Mouse (Mus musculus) cerebellum, adult 9-10 months (tissue): Measurements from ENCODE around the gene Fgf12.

ENCODE experiments used
- DNase-seq: peaks from one replicate; pipeline ENCODE4 v3.0.0; 2022

Gene Fgf12

DNA sequence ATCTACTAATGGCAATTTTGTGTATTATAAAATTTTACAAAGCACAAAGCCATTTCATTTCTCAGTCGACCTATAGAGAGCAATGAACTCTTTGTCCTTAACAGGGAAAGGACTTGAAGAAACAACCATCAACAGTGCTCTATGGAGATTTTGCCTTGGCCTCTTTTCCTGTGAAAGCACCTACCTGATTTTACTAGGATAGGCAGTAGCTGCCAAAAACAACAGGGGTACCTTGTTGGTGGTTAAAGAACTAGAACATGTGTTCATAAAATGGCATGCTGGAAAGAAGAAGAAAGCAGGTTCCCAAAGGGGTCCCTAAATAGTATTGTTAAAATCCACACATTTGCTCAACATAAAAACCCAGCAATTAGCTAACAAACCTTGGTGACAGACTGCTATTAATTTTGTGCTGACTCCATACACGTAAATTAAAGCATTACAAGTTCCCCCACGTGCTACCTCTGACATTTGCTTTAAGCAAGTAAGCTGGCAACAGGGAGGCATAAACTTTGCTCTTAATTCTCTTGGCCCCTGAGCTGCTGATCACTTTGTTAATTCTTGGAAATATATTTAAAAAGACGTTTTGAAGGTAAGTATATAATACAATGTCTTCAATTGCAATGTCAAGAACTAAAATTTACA is 463.1 kb downstream of the Fgf12 start:
- DNase-seq: no peak

DNA sequence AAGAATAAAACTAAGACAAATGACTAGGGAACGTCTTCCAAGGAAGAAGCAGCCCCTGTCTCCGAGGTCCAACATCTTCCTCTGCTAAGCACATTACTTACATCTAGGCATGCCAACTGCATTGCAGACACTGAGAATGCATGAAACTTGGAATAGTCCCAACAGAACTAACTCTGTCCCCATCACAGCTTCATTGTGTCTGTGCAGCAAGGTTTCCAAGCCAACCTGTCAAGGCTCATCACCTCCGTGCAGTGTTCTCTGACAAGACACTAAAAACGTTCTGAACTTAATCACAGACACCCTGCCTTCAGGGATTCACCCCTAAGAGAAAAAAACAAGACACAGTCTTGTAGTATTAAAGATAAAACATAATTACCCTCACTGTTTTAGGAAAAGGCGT is 495.0 kb downstream of the Fgf12 start:
- DNase-seq: no peak

DNA sequence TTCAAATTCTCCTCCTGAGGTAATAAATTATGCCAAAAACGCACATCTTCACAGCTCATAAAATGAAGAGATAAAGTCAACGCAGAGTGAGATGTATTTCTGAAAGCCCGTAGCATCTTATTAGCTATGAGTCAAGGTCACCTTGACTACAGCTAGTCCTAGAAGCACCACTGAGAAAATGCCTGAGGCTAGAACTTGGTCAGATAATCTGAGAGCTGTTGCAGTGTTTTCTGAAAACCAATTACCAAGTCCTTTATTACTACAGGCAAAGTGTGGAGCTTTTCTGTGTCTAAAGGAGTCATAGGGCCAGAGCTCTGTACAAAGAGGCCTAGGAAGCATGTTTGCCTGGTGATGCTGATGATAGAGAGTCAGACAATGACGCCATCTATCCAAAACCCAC is 498.6 kb downstream of the Fgf12 start:
- DNase-seq: no peak

DNA sequence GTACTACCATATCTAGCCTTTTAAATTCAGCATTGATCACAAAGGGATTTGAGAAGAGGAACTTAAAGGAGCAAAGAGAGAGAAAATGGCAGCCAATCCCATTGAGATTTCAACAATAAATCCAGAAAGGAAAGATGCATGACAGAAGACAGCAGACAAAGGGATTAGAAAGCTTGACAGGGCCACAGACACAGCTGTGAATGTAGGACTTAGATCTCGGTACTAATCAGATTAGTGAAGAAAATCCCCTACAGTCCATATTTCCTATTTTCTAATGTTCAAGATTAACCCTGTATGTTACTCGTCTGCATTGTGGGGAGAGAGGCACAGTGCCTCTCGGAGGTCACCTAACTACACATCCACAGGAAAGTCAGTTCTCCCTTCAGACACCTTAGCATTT is 500.9 kb downstream of the Fgf12 start:
- no peak for DNase-seq

DNA sequence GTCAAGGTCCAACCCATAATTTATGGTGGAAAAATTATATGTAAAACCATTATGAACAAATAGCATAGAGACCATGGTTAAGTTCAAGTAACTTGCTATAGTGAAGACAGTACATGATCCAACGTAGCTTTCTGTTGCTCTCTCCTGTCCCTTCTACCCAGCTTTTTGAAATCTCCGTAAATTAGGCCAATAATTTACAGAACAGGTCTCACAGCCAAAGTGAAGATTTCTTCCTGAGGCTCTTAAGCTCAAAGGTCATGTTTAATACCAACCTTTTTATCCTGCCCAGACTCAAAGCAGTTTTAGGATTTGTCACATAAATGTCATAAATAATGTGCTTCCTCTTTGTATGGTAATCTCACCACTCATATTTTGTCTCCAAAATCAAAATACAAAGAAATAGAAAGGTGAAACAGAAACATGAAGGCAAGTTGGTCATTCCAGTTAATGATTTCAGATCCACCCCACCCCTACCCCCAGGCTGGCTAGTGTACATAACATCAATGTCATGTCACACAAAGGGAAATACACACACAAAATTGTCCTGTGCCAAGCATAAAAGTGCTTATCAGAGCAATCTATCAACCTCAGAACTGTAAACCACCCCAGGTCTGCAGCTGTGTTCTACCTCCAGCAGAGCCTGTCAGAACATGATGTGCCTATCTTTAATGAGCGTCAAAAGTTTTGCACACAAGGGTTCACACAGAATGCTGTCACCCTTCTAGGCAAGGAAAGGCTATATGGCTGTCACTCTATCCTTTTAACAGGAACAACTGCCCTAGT is 509.8 kb downstream of the Fgf12 start:
- no peak for DNase-seq

DNA sequence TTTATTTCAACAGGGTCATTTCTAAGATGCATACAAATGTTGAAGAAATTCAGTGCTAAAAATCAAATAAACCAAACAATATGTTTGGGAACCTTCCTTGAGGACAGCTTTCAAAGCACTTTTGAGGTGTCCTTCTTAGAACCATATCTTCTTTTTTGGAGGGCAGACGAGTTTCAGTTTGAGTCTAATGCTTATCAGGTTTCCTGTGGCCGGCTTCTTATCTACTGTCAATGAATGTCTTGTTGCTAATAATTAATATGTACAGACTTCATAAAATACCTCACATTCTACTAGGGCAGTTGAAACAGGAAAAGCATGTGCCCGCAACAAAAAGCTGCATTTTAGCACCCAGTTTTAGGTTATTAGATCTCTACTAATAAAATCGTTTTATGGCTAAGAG is 513.5 kb downstream of the Fgf12 start:
- no peak for DNase-seq

DNA sequence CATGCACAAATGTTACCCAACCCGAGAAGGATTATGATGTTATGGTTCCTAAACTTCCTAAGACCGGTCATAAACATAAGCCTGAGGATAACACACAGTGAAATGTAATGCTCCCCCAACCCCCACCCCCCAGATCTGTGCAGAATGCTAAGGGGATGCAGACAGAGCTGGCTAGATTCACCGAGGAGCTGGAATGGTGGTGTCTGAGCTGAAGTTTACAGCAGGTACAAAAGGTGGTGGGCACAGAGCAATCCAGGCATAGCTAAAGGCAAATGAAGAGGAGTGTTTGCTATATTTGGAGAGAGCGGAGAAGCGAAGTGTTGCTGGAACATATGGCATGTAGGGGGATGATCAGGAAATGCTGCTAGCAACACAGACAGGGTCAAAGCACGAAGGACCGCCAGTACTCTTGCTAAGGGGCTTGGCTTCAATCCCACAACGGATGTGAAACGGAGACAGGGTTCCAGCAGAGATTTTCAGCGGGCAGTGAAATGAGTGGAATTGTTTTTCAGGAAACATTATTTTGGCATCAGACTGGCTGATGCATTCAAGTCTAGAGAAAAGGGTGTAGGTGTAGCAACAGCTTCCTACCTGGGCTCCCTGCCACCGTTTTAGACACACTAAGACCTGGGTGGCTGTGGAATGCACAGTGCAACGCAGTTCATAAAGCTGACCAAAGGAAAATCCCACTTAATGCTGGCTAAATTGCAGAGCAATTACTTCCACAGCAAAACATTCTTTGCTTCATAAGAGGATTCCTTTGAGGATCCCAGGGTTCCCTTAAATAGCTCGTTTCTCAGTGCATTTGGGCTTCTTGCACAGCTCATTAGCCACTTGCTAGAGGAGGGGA is 514.6 kb downstream of the Fgf12 start:
- peak; percentile 81 for DNase-seq

DNA sequence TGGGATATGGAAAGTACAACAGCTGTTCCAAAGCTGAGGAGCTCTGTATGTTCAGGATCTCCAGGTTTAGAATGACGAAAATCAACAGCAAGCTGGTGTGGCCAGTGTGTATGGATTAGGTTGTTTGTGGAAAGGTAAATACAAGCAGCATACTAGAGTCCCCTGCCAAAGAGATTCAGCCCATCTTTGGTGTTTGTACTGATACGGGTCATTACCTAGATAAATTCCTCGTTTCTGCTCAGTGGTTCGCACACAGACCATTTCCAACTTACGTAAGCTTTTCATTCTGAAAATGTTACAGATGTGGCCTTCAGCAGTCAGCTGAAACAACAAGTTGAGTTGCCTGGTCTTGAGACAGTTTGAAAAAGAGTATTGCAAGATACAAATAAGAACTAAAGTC is 536.9 kb downstream of the Fgf12 start:
- DNase-seq: no peak

DNA sequence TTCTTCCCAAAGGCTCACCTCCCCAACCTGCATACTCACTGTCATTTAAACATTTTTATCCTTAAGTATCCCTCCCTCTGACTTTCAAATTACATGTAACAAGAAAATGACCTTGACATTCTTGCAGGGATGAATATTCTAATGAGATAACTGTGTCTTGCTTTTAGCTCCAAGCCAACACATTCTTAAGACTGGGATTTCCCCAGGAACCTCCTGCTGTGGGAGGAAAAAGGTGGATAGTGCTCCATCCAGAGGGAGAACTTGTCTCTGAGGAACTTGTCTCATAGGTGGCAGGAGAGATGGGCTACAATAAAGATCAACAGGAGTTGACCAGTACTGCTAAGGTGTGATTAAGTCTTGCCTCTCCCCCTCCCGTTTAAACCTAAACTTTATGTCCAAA is 540.5 kb downstream of the Fgf12 start:
- DNase-seq: no peak

DNA sequence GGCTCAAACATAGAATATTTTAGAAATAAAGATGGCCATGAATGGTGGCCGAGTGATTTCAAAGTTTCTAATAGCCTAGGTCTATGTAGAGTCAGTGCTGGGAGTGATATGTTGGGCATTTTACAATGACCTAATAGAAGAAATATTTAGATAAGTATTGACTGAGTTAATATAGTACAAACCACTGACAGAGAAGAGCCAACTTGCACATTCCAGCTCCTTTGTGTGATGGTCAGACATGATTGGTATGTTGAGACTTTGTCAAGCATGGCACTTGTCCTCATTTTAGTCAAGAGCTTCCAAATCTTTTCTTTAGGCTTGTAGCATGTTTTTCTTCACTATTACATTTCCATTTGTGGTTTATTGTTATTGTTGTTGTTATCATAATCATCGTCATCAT is 596.4 kb downstream of the Fgf12 start:
- no peak for DNase-seq

DNA sequence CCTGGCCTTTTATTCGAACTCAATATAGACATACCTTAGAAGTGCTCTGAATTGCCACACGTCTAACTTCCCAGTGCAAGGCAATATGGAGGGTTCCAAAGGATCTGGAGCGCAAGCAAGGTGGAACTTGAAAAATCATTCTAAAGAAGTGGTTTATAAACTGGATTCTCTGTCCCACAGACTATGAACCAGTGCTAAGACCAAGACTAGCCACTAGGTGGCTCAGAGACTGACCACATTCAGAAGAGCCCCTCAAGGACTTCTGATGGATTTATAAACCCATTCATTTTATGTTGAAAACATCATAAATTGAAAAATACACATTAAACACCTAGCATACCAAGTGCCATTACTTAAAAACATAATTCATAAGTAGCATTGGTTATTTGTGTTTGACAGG is 611.9 kb downstream of the Fgf12 start:
- peak; percentile 28 for DNase-seq

DNA sequence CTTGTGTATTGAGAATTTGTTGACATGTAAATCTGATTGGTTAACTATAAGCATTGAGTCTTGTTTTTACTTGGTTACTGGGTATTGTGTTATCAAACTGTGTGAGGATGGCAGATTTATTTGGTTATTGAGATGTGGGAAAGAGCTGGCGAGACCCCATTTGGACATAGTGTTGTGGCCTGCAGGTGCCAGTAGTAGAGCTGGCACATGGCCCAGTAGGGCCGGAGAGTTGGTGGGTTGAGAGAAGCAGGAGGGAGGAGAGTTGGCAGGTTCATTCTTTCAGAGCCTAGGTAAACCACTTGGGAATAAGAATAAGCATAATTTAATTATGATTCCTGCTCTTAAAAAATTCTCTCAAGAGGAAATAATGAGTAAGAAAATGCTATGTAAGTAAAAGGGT is 625.9 kb downstream of the Fgf12 start:
- no peak for DNase-seq
